Mouse (Mus musculus) lung, adult 2 months (tissue): ENCODE measurements at regions not wholly inside any gene's neighbourhood (a gene's known extent, or its start where the extent isn't known, plus 50 kb on each side); places are given as distances from the start of the nearest gene placed in this dataset.

Experiments used
- CTCF ChIP-seq: fragments of 200-500 bp; IDR thresholded peaks from 2 replicates; pipeline ENCODE4 v1.5.1; 2011; ENCODE audit warnings: mild to moderate bottlenecking, low read length, control low read depth; ENCODE audit not compliant: insufficient read depth
- POLR2A ChIP-seq: fragments of 200-500 bp; IDR thresholded peaks from 2 replicates; pipeline ENCODE4 v1.6.1; 2011; ENCODE audit warnings: low read depth, mild to moderate bottlenecking, control low read depth, low read length, borderline replicate concordance; ENCODE audit errors: extremely low read depth

DNA sequence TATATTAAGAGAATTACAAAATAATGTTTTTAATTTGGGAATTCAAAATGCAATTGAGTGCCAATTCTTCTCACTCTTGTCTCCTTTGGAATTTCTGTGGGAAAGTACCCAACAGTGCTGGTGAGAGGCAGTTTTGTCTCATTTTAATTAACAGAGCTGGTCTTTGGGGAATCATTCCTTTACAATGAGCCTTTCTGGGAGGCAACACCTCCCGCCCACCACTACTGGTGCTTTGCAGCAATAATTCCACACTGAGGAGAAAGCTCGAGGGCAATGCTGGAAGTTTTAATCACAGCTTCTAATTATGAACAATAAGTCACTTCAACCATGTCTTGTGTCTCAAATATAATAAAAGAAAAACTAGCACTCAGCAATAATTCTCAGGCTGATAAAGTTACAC lies 109.8 kb upstream of the Adcy2 start:
- TF ChIP-seq CTCF, result no peak
- TF ChIP-seq POLR2A, result no peak
